Mouse (Mus musculus): ENCODE results near the gene Als2cr12. TPM values are rescaled to one million over a fixed set of nuclear protein-coding genes. Genes with fewer than 3 reads are reported as not detected.
"Not testable (repeated sequence)": the region's sequence is repeated elsewhere in the genome, so short reads cannot be mapped to it uniquely, and the experiment has no call there.

The Als2cr12 gene
- polyA plus RNA-seq, 1 experiment from 2014 or later: not detected

GRCm38 (mm10) chr1:58668191-58668590 is 27.6 kb downstream of the Als2cr12 start:
- WGBS: 86% methylated on average over 5 of the region's 5 CpGs
- H3K36me3 ChIP-seq: no peaks in the 10 kb centered on the region
- H3K27me3 ChIP-seq: no peaks in the 10 kb centered on the region
- H3K4me1 ChIP-seq: no peaks in the 10 kb centered on the region
- H3K27ac ChIP-seq (replicated peaks): no peak overlapping the region
- no peaks in the 10 kb centered on the region for H3K9me3 ChIP-seq
- no peak overlapping the region for H3K4me2 ChIP-seq (replicated peaks)
- H3K9ac ChIP-seq (replicated peaks): no peak overlapping the region
- no peak for ATAC-seq (ENCODE audit: low FRiP score, low read depth)
- no peak overlapping the region for H3K4me3 ChIP-seq

DNA sequence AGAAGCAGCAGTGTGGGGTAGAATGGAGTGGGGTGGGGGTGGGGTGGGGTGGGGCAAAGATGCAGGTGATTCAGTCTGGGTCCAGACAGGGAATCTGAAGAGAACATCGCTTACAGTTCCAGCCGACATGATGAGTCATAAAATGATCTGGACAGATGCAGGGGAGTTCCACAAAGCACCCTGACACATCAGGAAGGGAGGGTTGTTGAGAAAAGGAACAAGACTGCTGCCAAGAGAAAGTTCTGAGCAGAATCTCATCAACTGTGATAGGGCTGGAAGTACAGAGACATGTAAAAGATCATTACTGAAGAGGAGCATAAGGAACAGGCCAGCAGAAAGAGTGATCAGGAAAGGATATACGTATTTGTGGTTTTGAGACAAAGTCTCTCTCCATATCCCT is 32.4 kb downstream of the Als2cr12 start:
- not testable (repeated sequence) for H3K4me1 ChIP-seq; H3K27me3 ChIP-seq; ATAC-seq (ENCODE audit: low FRiP score, low read depth); H3K4me3 ChIP-seq; H3K9me3 ChIP-seq; H3K36me3 ChIP-seq; H3K4me2 ChIP-seq (replicated peaks); H3K9ac ChIP-seq (replicated peaks); H3K27ac ChIP-seq (replicated peaks)
- 92% methylated on average over 3 of the region's 3 CpGs for WGBS

GRCm38 (mm10) chr1:58662671-58663070 is 33.1 kb downstream of the Als2cr12 start:
- ATAC-seq (ENCODE audit: low FRiP score, low read depth): not testable (repeated sequence)

GRCm38 (mm10) chr1:58652480-58653403 is 43.0 kb downstream of the Als2cr12 start:
- Histone ChIP-seq H3K27me3 (no peaks in the 10 kb centered on the region), H3K4me3 (peak overlapping the region; percentile 54), H3K4me1 (no peaks in the 10 kb centered on the region), H3K9me3 (no peaks in the 10 kb centered on the region), H3K36me3 (no peaks in the 10 kb centered on the region), H3K4me2 (replicated peaks) (peak overlapping the region; percentile 84), H3K27ac (replicated peaks) (no peak overlapping the region), H3K9ac (replicated peaks) (peak overlapping the region; percentile 63)
- WGBS: 3% methylated on average over 37 of the region's 37 CpGs
- ATAC-seq (ENCODE audit: low FRiP score, low read depth): 0 out of 2 replicates have a peak, but pooled peaks have one; percentile 74

More at GRCm38 (mm10) chr1:58662671-58663070, 33.1 kb downstream of the Als2cr12 start:
- not testable (repeated sequence) for H3K9me3 ChIP-seq; H3K4me3 ChIP-seq; H3K36me3 ChIP-seq; H3K4me2 ChIP-seq (replicated peaks); H3K27ac ChIP-seq (replicated peaks); H3K9ac ChIP-seq (replicated peaks); H3K4me1 ChIP-seq; H3K27me3 ChIP-seq
- 93% methylated on average over 5 of the region's 5 CpGs for WGBS

DNA sequence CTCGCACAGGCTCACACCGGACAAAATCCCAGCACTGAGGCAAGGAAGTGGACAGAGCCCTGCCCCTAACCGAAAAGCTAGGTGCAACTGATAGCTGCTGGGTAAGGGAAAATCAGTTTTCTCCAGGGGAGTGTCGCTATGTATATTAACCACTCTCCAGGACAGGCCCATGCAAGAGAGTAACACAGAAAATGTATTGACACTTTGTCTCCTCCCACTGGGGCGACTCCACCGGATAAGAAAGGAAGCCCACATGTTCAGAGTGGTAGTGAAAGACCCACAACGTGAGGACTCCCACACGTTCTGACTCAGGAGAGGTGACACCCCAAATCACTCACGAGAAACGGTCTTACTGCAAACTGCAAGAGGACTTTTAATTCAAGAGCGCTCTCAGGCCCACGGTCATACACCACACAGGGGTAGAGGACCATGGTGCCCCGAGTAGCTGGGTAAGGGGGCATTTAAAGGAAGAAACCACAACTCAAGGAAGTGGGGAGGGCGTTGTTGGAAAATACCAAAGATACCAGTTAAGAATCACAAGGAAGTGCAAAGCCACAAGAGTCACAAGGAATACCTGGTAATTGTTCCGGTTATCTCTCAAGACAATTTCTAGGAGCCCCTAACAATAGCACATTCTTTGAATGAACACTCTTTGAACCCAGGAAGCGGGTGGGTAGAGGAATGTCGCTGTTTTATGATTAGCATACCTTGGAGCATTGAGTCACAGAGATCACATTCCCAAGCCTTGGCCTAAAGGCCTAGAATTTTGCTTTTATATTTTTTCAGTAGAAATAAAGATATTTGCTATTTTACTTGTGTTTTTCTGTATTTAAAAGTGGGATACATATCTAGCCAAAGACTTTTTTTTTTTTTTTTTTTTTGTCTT is 44.0 kb downstream of the Als2cr12 start:
- H3K27ac ChIP-seq (replicated peaks); H3K9me3 ChIP-seq; H3K27me3 ChIP-seq; H3K4me1 ChIP-seq; H3K36me3 ChIP-seq; ATAC-seq (ENCODE audit: low FRiP score, low read depth); H3K9ac ChIP-seq (replicated peaks): not testable (repeated sequence)
- WGBS: 88% methylated on average over 17 of the region's 17 CpGs
- peak overlapping the region; percentile 54 for H3K4me3 ChIP-seq
- H3K4me2 ChIP-seq (replicated peaks): peak overlapping the region; percentile 84

DNA sequence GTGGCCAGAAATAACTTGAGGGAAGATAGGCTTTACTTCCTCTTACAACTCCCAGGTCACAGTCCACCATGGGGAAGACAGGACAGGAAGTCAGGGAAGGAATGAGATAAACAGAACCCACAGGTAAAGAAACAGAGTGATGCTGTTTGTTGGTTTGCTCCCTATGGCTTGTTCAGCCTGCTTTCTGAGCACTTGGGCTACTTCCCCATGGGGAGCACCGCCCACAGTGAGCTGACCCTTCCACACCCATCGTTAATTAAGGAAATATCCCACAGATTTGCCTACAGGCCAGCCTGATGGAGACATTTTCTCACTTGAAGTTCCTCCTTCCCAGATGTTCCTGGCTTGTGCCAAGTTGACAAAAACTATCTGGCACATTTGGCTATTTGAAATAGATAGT is 66.9 kb downstream of the Als2cr12 start:
- not testable (repeated sequence) for H3K36me3 ChIP-seq; H3K4me3 ChIP-seq; ATAC-seq (ENCODE audit: low FRiP score, low read depth); H3K9ac ChIP-seq (replicated peaks); H3K4me1 ChIP-seq; H3K27me3 ChIP-seq; H3K27ac ChIP-seq (replicated peaks); H3K4me2 ChIP-seq (replicated peaks); H3K9me3 ChIP-seq
- 71% methylated on average over 1 of the region's 2 CpGs for WGBS

DNA sequence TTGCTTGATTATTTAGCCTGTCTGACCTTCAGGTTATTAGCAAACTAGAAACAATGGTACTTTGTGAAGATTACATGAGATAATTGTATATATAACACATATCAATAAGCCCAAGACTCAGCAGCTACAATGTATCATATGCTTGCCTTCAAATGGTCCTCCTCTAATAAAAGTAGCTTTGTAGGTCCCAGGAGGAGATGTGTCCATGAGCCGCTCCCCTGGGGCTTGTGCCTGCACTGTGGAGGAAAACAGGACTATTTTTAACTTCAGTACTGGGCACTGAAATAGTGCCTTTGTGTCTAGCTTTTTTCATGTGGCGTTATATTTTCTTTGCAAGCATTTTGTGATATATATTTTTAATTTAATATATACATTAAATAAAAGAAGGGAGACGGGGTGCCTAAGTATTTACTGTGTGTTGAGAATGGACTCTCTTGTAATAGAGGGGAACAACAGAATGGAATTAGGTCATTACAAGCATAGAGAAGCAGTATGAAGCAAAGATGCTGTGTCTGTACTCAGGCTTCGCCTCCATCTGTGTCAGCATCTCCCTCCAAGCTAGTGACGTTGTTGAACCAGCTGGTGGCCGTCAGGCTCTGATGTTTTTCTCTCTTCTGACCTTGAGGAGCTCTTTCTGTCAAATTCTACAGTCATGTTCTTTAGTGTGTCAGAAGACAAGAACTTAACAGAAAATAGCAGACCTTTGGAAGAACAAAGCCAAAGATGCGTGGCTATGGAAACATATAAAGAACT is 73.6 kb downstream of the Als2cr12 start:
- no peaks in the 10 kb centered on the region for H3K4me1 ChIP-seq
- WGBS: 77% methylated on average over 7 of the region's 7 CpGs
- no peak overlapping the region for H3K4me3 ChIP-seq
- no peak overlapping the region for H3K4me2 ChIP-seq (replicated peaks)
- no peaks in the 10 kb centered on the region for H3K27me3 ChIP-seq
- no peaks in the 10 kb centered on the region for H3K9me3 ChIP-seq
- no peak overlapping the region for H3K27ac ChIP-seq (replicated peaks)
- ATAC-seq (ENCODE audit: low FRiP score, low read depth): no peak
- no peaks in the 10 kb centered on the region for H3K36me3 ChIP-seq
- no peak overlapping the region for H3K9ac ChIP-seq (replicated peaks)

GRCm38 (mm10) chr1:58621251-58621650 is 74.5 kb downstream of the Als2cr12 start:
- Histone ChIP-seq H3K27me3 (no peaks in the 10 kb centered on the region), H3K4me1 (no peaks in the 10 kb centered on the region), H3K4me3 (no peak overlapping the region), H3K4me2 (replicated peaks) (no peak overlapping the region), H3K36me3 (no peaks in the 10 kb centered on the region), H3K9ac (replicated peaks) (no peak overlapping the region), H3K27ac (replicated peaks) (no peak overlapping the region), H3K9me3 (no peaks in the 10 kb centered on the region)
- 87% methylated on average over 3 of the region's 3 CpGs for WGBS
- ATAC-seq (ENCODE audit: low FRiP score, low read depth): no peak

DNA sequence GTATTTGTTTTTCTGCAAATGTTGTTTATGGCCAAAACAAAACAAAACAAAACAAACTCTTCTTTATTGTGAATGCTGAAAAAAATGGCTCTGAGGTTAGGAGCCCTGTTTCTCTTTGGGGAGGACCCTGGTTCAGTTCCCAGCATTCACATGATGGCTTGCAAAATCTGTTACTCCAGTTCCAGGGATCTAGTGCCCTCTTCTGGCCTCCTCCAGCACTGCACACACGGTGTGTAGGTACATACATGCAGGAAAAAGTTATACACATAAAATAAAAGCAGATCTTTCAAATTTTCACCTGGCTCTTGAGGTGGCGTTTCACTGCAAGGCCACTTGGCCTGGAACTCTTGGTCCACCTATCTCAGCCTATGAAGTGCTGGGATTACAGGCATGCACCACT is 77.0 kb downstream of the Als2cr12 start:
- WGBS: 89% methylated on average over 2 of the region's 2 CpGs
- H3K27ac ChIP-seq (replicated peaks): no peak overlapping the region
- H3K4me3 ChIP-seq: no peak overlapping the region
- no peak for ATAC-seq (ENCODE audit: low FRiP score, low read depth)
- no peaks in the 10 kb centered on the region for H3K36me3 ChIP-seq
- no peak overlapping the region for H3K4me2 ChIP-seq (replicated peaks)
- H3K4me1 ChIP-seq: no peaks in the 10 kb centered on the region
- H3K9me3 ChIP-seq: no peaks in the 10 kb centered on the region
- H3K9ac ChIP-seq (replicated peaks): no peak overlapping the region
- H3K27me3 ChIP-seq: no peaks in the 10 kb centered on the region

DNA sequence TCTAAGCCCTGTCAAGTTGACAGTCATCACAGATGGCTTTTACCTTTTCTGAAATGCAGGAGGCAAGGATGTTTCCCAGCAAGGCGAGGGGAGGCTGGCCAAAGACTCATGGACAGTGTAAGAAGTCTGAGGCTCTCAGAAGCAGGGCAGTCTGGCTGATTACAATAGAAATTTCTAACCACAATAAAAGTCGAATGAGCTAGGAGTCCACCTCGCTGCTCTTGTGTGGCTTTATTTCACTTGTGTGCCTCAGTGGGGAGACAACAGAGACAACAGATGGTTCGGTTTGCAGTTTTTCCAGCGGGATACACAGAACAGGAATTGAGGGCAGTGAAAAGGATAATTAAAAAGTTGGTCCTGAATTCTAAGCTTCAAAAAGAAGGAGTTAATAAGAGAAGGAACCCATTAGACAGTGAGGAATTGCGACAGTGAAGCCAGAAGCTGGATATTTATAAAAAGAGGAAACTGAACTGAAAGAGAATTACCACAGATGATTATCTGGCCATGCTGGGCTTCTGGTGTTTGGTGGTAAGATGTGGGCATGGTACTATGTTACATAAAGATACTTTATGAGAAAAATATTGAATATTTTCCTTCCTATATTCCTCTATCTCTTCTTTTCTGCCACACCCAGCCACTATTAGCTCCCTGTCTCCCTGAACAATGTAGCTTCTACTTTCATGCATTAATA is 77.7 kb downstream of the Als2cr12 start:
- ATAC-seq (ENCODE audit: low FRiP score, low read depth): no peak
- Histone ChIP-seq H3K9ac (replicated peaks) (no peak overlapping the region), H3K4me3 (no peak overlapping the region), H3K27me3 (no peaks in the 10 kb centered on the region), H3K4me2 (replicated peaks) (no peak overlapping the region), H3K27ac (replicated peaks) (no peak overlapping the region), H3K4me1 (no peaks in the 10 kb centered on the region), H3K9me3 (no peaks in the 10 kb centered on the region), H3K36me3 (no peaks in the 10 kb centered on the region)
- WGBS: 75% methylated on average over 6 of the region's 6 CpGs

- 60% methylated on average over 5 of the region's 5 CpGs for WGBS
- Histone ChIP-seq H3K4me1 (no peaks in the 10 kb centered on the region), H3K27ac (replicated peaks) (no peak overlapping the region), H3K9me3 (no peaks in the 10 kb centered on the region), H3K4me2 (replicated peaks) (no peak overlapping the region), H3K27me3 (no peaks in the 10 kb centered on the region), H3K4me3 (no peak overlapping the region), H3K36me3 (no peaks in the 10 kb centered on the region), H3K9ac (replicated peaks) (no peak overlapping the region)
- ATAC-seq (ENCODE audit: low FRiP score, low read depth): no peak
These were observed 78.7 kb downstream of the Als2cr12 start for GRCm38 (mm10) chr1:58617076-58617475.

All from midbrain, embryonic 12.5 days (tissue).